Mouse (Mus musculus): ENCODE results near the gene Ptpn23. TPM values are rescaled to one million over a fixed set of nuclear protein-coding genes. Genes with fewer than 3 reads are reported as not detected.
"Not testable (repeated sequence)": the region's sequence is repeated elsewhere in the genome, so short reads cannot be mapped to it uniquely, and the experiment has no call there.

Gene Ptpn23
- polyA plus RNA-seq, 1 experiment = 11.6 TPM

DNA sequence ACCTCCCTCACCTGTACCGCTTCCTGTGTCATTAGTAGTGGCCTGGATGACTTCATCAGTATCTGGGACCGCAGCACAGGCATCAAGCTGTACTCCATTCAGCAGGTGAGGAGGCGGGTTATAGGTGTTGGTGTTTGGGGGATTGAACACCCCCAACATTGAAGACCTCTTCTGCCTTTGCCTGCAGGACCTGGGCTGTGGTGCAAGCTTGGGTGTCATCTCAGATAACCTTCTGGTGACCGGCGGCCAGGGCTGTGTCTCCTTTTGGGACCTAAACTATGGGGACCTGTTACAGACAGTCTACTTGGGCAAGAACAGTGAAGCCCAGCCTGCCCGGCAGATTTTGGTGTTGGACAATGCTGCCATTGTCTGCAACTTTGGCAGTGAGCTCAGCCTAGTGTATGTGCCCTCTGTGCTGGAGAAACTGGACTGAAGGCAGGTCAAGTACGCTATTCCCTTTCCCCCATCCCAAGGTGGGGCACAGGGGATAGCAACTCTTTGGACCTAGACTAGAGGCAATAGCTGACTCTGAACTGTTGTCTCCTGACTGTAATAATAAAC lies 23.6 kb downstream of the Ptpn23 start:
- no peak for DNase-seq (ENCODE audit: low spot score)

DNA sequence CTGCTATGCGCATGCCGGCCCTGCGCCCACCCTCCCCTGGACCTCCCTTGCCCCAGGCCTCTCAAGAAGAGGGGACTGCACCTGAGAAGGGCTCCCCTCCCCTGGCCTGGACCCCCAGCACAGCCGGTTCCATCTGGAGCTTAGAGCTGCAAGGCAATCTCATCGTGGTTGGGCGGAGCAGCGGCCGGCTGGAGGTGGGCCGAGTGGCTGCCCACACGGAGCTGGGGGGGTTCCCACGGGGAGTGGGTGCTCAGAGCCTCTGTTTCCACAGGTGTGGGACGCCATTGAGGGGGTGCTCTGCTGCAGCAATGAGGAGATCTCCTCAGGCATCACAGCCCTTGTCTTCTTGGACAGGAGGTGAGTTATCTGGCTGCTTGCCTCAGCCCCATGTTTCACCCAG lies 26.7 kb downstream of the Ptpn23 start:
- DNase-seq (ENCODE audit: low spot score) = no peak

- DNase-seq (ENCODE audit: low spot score) = no peak
Observed at GRCm38 (mm10) chr9:110380662-110381061, 27.4 kb downstream of the Ptpn23 start.

GRCm38 (mm10) chr9:110379361-110379760 lies 28.7 kb downstream of the Ptpn23 start:
- DNase-seq (ENCODE audit: low spot score) = no peak

DNA sequence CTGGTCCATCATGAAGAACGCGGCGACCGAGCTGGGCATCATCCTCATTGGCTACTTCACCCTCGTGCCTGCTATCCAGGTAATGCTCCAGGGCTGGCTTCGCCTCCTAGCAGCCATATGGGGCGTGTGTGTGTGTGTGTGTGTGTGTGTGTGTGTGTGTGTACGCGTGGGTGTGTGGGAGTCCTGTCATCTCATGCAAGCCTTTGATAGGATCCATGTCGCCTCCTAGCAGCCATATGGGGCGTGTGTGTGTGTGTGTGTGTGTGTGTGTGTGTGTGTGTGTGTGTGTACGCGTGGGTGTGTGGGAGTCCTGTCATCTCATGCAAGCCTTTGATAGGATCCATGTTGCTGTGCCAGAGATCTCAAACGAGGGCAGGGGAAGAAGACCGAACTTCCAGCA lies 30.4 kb downstream of the Ptpn23 start:
- DNase-seq (ENCODE audit: low spot score) = not testable (repeated sequence)

DNA sequence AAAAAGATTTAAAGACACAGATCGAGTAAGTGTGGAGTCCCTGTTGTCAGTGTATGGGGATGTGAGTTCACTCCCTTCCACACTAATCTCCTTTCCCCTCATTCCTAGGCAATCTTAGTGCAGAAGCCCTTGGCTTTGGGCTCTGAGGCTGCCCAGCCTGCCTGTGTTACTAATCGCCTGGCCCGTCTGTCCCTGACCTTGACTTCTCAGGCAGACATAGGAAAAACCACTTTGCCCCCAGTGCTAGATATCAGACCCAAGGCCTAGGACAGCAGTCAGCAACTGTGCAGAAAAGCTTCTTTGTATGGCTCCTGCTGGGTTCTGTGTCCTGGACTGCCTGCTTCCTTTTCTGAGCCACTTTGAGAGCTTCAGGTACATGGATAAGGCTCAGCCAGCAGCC lies 32.3 kb downstream of the Ptpn23 start:
- no peak for DNase-seq (ENCODE audit: low spot score)

- DNase-seq (ENCODE audit: low spot score) = no peak
Observed at GRCm38 (mm10) chr9:110373871-110374270, 34.1 kb downstream of the Ptpn23 start.

DNA sequence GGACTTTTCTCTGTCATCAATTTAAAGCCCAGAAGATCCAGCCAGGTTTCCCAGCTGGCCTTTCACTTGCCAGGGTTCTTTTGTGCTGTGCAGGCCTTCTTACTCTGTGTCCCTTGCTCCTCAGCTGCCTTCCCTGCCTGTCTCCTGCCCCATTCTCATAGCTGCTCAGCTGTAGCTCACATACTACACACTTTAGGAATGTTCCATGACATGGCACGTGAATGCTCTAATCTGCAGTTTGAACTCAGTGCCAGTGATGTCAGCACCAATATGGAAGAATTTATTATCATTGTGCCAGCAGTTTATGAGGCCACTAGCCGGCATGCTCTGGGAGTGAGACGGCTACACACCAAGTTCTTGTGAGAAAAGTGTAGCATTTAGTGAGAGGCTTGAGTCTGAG lies 38.2 kb downstream of the Ptpn23 start:
- DNase-seq (ENCODE audit: low spot score) = no peak

GRCm38 (mm10) chr9:110366746-110367145 lies 41.3 kb downstream of the Ptpn23 start:
- no peak for DNase-seq (ENCODE audit: low spot score)

DNA sequence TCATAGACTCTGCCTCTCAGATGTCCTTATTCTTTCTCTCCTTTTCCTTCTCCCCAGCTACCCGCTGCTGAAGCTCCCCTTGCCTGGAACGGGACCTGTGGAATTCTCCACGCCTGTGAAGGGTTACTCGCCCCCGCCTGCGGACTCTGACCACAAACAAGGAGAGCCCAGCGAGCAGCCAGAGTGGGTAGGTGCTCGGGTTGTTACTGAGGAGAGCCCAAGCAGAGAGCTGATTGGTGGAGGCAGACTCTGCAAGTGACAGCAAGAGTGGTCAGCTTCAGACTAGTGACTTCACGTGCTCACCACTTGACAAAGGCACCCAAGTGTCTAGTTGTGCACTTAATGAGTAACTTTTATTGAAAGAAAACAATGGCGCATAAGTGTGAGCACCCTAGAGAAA lies 45.7 kb downstream of the Ptpn23 start:
- DNase-seq (ENCODE audit: low spot score) = no peak

GRCm38 (mm10) chr9:110361299-110361698 lies 46.7 kb downstream of the Ptpn23 start:
- DNase-seq (ENCODE audit: low spot score) = no peak

GRCm38 (mm10) chr9:110358341-110358740 lies 49.7 kb downstream of the Ptpn23 start:
- DNase-seq (ENCODE audit: low spot score) = no peak

DNA sequence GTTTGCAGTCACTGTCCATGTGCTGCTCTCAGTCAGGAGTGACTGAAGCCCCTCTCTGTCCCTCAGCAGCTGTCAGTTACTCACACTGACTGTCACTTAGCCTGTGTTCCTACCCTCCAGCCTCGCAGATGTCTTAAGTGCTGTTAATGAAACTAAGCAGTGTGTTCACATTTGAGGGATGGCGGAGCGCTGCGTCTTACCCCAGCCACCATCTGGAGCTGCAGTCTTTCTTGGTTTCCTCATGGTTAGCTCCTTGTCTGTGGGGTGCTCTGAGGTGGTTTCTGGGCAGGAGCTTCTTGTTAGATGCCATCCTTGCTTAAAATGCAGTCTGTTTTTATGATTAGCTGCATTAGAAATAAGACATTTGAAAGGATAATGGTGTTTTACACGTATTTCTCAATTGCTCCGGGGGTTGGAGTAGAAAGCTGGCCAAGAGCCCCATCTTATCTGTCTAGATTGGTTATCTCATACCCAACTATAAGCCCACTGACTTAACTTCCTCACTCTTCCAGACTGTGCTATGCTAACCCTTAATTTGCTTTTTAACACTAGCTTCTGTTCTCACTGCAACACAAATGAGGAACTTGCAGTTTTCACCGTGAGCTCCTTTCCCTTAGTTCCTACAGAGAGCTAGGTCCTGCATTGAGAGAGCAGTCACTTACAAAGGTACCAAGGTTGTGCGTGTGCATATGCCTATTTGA lies 55.9 kb downstream of the Ptpn23 start:
- no peak for DNase-seq (ENCODE audit: low spot score)

DNA sequence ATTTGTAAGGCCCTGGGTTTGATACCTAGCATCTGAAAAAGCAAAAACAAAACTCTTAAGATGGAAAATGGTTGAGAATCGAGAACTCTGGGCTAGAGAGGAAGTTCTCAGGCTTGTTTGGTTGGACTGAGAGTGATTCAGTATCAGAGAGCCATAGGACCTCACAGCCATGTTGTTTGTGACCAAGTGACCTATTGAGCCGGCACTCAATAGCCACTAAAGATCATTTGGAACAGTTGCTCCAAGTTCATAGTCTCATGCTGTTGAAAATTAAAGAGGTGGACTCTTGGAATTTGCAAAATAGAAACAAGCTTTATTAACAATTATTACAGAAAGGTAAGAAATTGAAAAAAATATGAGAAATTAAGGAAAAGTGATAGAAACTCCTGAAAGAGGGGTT lies 56.7 kb downstream of the Ptpn23 start:
- DNase-seq (ENCODE audit: low spot score) = no peak

DNA sequence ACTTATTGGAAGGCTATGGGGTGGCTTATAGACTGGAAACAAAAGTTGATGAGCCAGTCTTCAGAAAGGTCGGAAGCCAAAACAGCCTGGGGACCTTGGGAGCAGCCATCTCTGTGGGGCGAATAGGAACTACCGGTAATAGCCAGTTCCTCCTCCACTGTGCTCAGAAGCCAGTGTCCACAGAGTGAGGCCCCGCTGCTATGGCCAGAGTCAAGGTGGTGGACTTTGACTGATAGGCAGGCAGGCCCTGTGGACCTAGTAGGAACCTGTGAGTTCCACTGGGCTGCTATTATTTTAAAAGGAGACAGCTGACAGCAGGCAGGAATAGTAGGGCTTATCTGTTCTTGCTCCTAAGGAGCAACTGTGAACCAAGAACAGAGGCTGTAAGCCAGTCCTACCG lies 57.4 kb downstream of the Ptpn23 start:
- no peak for DNase-seq (ENCODE audit: low spot score)

- DNase-seq (ENCODE audit: low spot score) = no peak
Observed at GRCm38 (mm10) chr9:110350188-110350587, 57.8 kb downstream of the Ptpn23 start.

- no peak for DNase-seq (ENCODE audit: low spot score)
Observed at GRCm38 (mm10) chr9:110348899-110349298, 59.1 kb downstream of the Ptpn23 start.

GRCm38 (mm10) chr9:110345057-110345739 lies 62.8 kb downstream of the Ptpn23 start:
- no peak for DNase-seq (ENCODE audit: low spot score)

DNA sequence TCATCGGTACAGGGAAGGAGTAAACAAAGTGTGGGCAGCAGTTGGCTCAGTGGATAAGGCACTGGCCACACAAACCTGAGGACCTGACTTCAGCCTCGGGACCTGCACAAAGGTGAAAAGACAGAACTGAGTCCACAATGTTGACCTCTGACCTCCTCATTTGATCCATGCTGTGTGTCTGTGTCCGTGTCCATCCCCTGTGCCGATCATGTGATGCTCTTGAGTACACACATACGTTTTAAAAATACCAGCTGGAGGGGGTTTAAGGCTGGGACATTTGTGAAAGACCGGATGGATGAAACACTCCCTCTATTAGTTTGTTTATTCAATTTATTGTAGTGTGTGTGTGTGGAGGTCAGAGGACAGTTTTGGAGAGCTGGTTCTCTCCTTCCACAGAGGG lies 64.2 kb downstream of the Ptpn23 start:
- no peak for DNase-seq (ENCODE audit: low spot score)

- DNase-seq (ENCODE audit: low spot score) = no peak
Observed at GRCm38 (mm10) chr9:110342008-110342407, 66.0 kb downstream of the Ptpn23 start.

DNA sequence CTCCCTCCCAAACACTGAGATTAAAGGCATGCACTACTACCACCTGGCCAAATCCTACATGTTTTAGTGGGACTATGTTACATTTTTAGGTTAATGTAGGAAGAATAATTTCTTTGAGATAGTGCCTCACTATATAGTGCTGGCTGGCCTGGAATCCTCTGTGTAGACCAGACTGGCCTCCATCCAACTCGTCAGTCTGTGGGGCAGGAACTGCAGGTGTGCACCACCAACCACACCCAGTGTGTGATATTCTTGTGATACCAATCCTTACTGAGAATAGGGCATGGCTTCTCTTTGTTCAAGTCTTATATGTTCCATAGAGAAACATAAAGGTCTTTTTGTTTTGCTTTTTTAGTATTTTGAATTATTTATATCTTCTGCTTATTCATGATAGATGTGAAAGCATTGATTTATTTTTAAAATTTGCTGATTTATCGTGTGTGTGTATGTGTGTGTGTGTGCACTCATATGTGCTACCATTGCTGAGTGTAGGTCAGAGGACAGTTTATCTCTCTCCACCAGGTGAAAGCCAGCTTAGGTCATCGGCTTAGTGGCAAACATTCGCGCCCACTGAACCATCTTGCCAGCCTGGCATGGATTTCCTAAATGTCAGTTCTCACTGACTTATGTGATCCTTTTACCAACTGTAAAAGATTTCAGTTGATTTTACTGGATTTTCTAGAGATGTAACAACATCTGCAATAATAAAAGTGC lies 67.8 kb downstream of the Ptpn23 start:
- DNase-seq (ENCODE audit: low spot score) = no peak

Data from urinary bladder, adult 2 months (tissue).